9 mouse cellular contexts compared by ENCODE assay signal in the genomic region with DNA sequence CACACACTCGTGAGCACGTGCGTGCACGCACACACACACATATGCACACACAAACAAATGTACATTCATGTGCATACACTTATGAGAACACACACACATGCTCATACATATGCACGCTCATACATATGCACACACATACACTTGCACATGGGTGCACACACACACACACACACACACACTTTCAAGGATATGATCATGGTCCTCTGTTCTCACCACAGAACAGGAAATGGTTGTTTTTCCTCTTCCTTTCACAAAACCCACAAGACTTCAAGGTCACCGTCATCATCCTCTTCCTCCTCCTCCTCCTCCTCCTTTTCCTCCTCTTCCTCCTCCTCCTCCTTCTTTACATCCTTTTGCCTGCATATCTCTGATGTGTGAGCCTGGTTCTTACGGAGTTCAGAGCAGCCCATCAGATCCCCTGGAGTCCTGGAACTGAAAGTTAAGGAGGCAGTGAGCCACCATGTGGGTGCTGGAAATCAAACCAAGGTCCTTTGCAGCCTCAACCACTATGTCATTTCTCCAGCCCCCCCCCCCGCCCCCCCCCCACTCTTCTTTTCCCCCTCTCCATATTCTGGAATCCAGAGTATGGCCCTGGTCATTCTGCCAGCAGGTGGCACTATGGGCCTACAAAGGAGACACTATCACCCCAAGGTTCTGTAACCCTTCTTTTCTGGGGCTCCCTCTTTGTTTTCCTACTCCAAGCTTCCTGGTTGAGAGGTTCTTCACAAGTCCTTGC. TPM values are rescaled to one million over a fixed set of nuclear protein-coding genes. Genes with fewer than 3 reads are reported as not detected.
DNase-seq lines count a peak whose midpoint lies in the region; ATAC-seq and TF ChIP-seq lines count a peak whose summit lies in the region.
"Had no signal": no experiment of that assay in that cellular context is flagged by ENCODE, and none has a peak within 500 bp of the region (broad histone marks: within the 10 kb centered on the region; RNA-seq: fewer than 3 reads in every experiment).

No protein-coding gene starts in this region.

- TF ChIP-seq POLR2A in small intestine, adult 2 months (IDR thresholded peaks at IDR 0.05; ENCODE audit: low read depth, low read length) = no peak

- 0 out of 2 replicates have a peak, but pooled peaks cover 2% of the 10 kb centered on the region for H3K4me1 ChIP-seq in hindbrain, embryonic 12.5 days
- peaks cover 22% of the 10 kb centered on the region; the same call in 1 of the 2 replicates for H3K4me1 ChIP-seq in small intestine, adult 2 months (ENCODE audit: control insufficient read depth, insufficient read depth, insufficient read length, low read length)

- H3K9me3 ChIP-seq in hindbrain, embryonic 12.5 days (replicated peaks) = no peaks in the 10 kb centered on the region

- TF ChIP-seq CTCF in small intestine, adult 2 months (IDR thresholded peaks at IDR 0.05; ENCODE audit: extremely low read depth, insufficient read length, insufficient replicate concordance, low read depth, low read length) = peak; percentile 47; the same call in 1 of the 2 replicates

- no peak overlapping the region for H3K4me3 ChIP-seq in hindbrain, embryonic 12.5 days
- H3K4me3 ChIP-seq in small intestine, adult 2 months (ENCODE audit: low read depth, low read length) = no peak overlapping the region

- peak; percentile 79 for DNase-seq in cerebellum, adult 11 months
- peak; percentile 78 to 86 for DNase-seq in adrenal gland, postnatal 36 days
- peak; percentile 66 to 74 for DNase-seq in layer of hippocampus, postnatal 36 days

- no peak overlapping the region for H3K9ac ChIP-seq in hindbrain, embryonic 12.5 days

- no peak overlapping the region for H3K27ac ChIP-seq in hindbrain, embryonic 12.5 days
- H3K27ac ChIP-seq in small intestine, adult 2 months (ENCODE audit: insufficient read depth, low read depth, low read length) = no peak overlapping the region

- H3K4me2 ChIP-seq in hindbrain, embryonic 12.5 days (replicated peaks) = no peak overlapping the region

- H3K27me3 ChIP-seq in hindbrain, embryonic 12.5 days = no peaks in the 10 kb centered on the region
- H3K27me3 ChIP-seq in small intestine, adult 2 months (ENCODE audit: control insufficient read depth, insufficient read depth, low read length) = no peaks in the 10 kb centered on the region

- 85% methylated on average over 7 of the region's 8 CpGs for WGBS in hindbrain, embryonic 12.5 days
- 74% methylated on average over 7 of the region's 8 CpGs for WGBS in small intestine, adult 2 months

- ATAC-seq in cerebellum, adult (ENCODE audit: insufficient number of reproducible peaks, low FRiP score, low TSS enrichment) = no peak
- ATAC-seq in erythroblast, adult 5-6 weeks (replicated peaks; ENCODE audit: low FRiP score, poor library complexity, severe bottlenecking) = peak; percentile 50; the same call in 1 of the 2 replicates
- peak; percentile 81 for ATAC-seq in hindbrain, embryonic 12.5 days (ENCODE audit: low FRiP score)
- ATAC-seq in megakaryocyte progenitor cell, adult 5-6 weeks (replicated peaks; ENCODE audit: poor library complexity) = peak; percentile 81

- no peaks in the 10 kb centered on the region for H3K36me3 ChIP-seq in hindbrain, embryonic 12.5 days
- H3K36me3 ChIP-seq in small intestine, adult 2 months (ENCODE audit: control insufficient read depth, insufficient read depth, low read length) = no peaks in the 10 kb centered on the region

RNA-seq across cellular contexts. Expression of a gene that starts 1.4 kb away (rescaled TPM):
- total RNA-seq in adrenal gland, postnatal 36 days (2021) = not detected
- total RNA-seq in erythroblast, adult 5-6 weeks (2015; ENCODE audit: low replicate concordance) = not detected in 2 replicates
- total RNA-seq in erythroblast, adult 5-6 weeks (2017; ENCODE audit: low replicate concordance) = not detected in 2 replicates
- 0.17 TPM in 1 of 2 replicates, not detected in the other for polyA plus RNA-seq in hindbrain, embryonic 12.5 days (2016; fragmentation: Nextera tagmentation; extraction: Ambion mirVana)
- not detected for total RNA-seq in layer of hippocampus, postnatal 36 days (2021)
- total RNA-seq in megakaryocyte progenitor cell, adult 5-6 weeks (2015) = not detected in 2 replicates
- total RNA-seq in megakaryocyte progenitor cell, adult 5-6 weeks (2017) = 0.07 TPM in 1 of 2 replicates, not detected in the other
- polyA plus RNA-seq in small intestine, adult 2 months (2012; rRNA removed) = 30.5 and 34.8 TPM in 2 replicates
- total RNA-seq: layer of hippocampus, postnatal 25 days had no signal

RNA-seq across cellular contexts. Expression of a gene that starts 4.4 kb away (rescaled TPM):
- not detected for total RNA-seq in adrenal gland, postnatal 36 days (2021)
- not detected in 2 replicates for total RNA-seq in erythroblast, adult 5-6 weeks (2015; ENCODE audit: low replicate concordance)
- total RNA-seq in erythroblast, adult 5-6 weeks (2017; ENCODE audit: low replicate concordance) = not detected in 2 replicates
- polyA plus RNA-seq in hindbrain, embryonic 12.5 days (2016; fragmentation: Nextera tagmentation; extraction: Ambion mirVana) = not detected in 2 replicates
- not detected for total RNA-seq in layer of hippocampus, postnatal 36 days (2021)
- not detected in 2 replicates for total RNA-seq in megakaryocyte progenitor cell, adult 5-6 weeks (2015)
- total RNA-seq in megakaryocyte progenitor cell, adult 5-6 weeks (2017) = not detected in 2 replicates
- polyA plus RNA-seq in small intestine, adult 2 months (2012; rRNA removed) = not detected in 2 replicates
- total RNA-seq: layer of hippocampus, postnatal 25 days had no signal

RNA-seq across cellular contexts. Expression of a gene that starts 4.4 kb away (rescaled TPM):
- not detected for total RNA-seq in adrenal gland, postnatal 36 days (2021)
- 0.84 TPM in 1 of 2 replicates, not detected in the other for total RNA-seq in erythroblast, adult 5-6 weeks (2015; ENCODE audit: low replicate concordance)
- total RNA-seq in erythroblast, adult 5-6 weeks (2017; ENCODE audit: low replicate concordance) = not detected in 2 replicates
- polyA plus RNA-seq in hindbrain, embryonic 12.5 days (2016; fragmentation: Nextera tagmentation; extraction: Ambion mirVana) = not detected in 2 replicates
- total RNA-seq in layer of hippocampus, postnatal 36 days (2021) = 1 to 10 TPM in 1 of 2 experiments, not detected in 1; 1.2 TPM
- total RNA-seq in megakaryocyte progenitor cell, adult 5-6 weeks (2015) = 0.12 TPM in 1 of 2 replicates, not detected in the other
- not detected in 2 replicates for total RNA-seq in megakaryocyte progenitor cell, adult 5-6 weeks (2017)
- not detected in 2 replicates for polyA plus RNA-seq in small intestine, adult 2 months (2012; rRNA removed)

RNA-seq across cellular contexts. Expression of a gene that starts 17.6 kb away (rescaled TPM):
- total RNA-seq in adrenal gland, postnatal 36 days (2021) = 10 to 100 TPM in 1 of 2 experiments, 1 to 10 TPM in 1; 7.6 to 10.1 TPM
- not detected in 2 replicates for total RNA-seq in erythroblast, adult 5-6 weeks (2015; ENCODE audit: low replicate concordance)
- not detected in 2 replicates for total RNA-seq in erythroblast, adult 5-6 weeks (2017; ENCODE audit: low replicate concordance)
- polyA plus RNA-seq in hindbrain, embryonic 12.5 days (2016; fragmentation: Nextera tagmentation; extraction: Ambion mirVana) = 1.6 and 2.2 TPM in 2 replicates
- total RNA-seq in layer of hippocampus, postnatal 36 days (2021) = 10 to 100 TPM; 21.8 to 23.8 TPM
- total RNA-seq in megakaryocyte progenitor cell, adult 5-6 weeks (2015) = not detected in 2 replicates
- 0.10 TPM in 1 of 2 replicates, not detected in the other for total RNA-seq in megakaryocyte progenitor cell, adult 5-6 weeks (2017)
- polyA plus RNA-seq in small intestine, adult 2 months (2012; rRNA removed) = 0.85 and 1.4 TPM in 2 replicates

RNA-seq across cellular contexts. Expression of a gene that starts 45.1 kb away (rescaled TPM):
- total RNA-seq in adrenal gland, postnatal 36 days (2021) = 10 to 100 TPM; 61.8 to 63.7 TPM
- total RNA-seq in erythroblast, adult 5-6 weeks (2015; ENCODE audit: low replicate concordance) = 0.63 and 7.9 TPM in 2 replicates
- total RNA-seq in erythroblast, adult 5-6 weeks (2017; ENCODE audit: low replicate concordance) = 2.2 and 6.8 TPM in 2 replicates
- polyA plus RNA-seq in hindbrain, embryonic 12.5 days (2016; fragmentation: Nextera tagmentation; extraction: Ambion mirVana) = 62.7 and 67.5 TPM in 2 replicates
- total RNA-seq in layer of hippocampus, postnatal 36 days (2021) = 10 to 100 TPM; 62.4 to 63.5 TPM
- total RNA-seq in megakaryocyte progenitor cell, adult 5-6 weeks (2015) = 8.2 and 13.1 TPM in 2 replicates
- 12.5 and 16.9 TPM in 2 replicates for total RNA-seq in megakaryocyte progenitor cell, adult 5-6 weeks (2017)
- polyA plus RNA-seq in small intestine, adult 2 months (2012; rRNA removed) = 8.3 and 10.5 TPM in 2 replicates
